In genomic region chr4:82480635-82481034, GRCm38 (mm10) we compare ENCODE assay signal across 25 mouse cellular contexts.
A peak's percentile ranks its signal among the peaks of the same experiment; 100 is the strongest.
DNase-seq lines count a peak whose midpoint lies in the region; ATAC-seq and TF ChIP-seq lines count a peak whose summit lies in the region.
"Had no signal": no experiment of that assay in that cellular context is flagged by ENCODE, and none has a peak within 500 bp of the region (broad histone marks: within the 10 kb centered on the region; RNA-seq: fewer than 3 reads in every experiment).

No protein-coding gene starts in this region.

- H3K27ac ChIP-seq in forebrain, embryonic 12.5 days: no peak overlapping the region
- no peak overlapping the region for H3K27ac ChIP-seq in forebrain, embryonic 10.5 days
- peak overlapping the region; percentile 51 for H3K27ac ChIP-seq in heart, adult 2 months
- H3K27ac ChIP-seq in hindbrain, embryonic 13.5 days: no peak overlapping the region
- no peak overlapping the region for H3K27ac ChIP-seq in hindbrain, embryonic 14.5 days
- peak overlapping the region; percentile 78 for H3K27ac ChIP-seq in heart, embryonic 16.5 days (ENCODE audit: low read length)
- H3K27ac ChIP-seq: embryonic facial prominence, embryonic 12.5 days; hindbrain, embryonic 15.5 days; kidney, postnatal 0 days; limb, embryonic 15.5 days; liver, embryonic 14.5 days; macrophage had no signal

- peaks cover 11% of the 10 kb centered on the region for H3K79me2 ChIP-seq in heart, adult 2 months (replicated peaks; ENCODE audit: control insufficient read depth, insufficient read depth, low read length)

- H3K4me3 ChIP-seq in forebrain, embryonic 12.5 days (replicated peaks): no peak overlapping the region
- no peak overlapping the region for H3K4me3 ChIP-seq in forebrain, embryonic 10.5 days
- H3K4me3 ChIP-seq in heart, adult 2 months: no peak overlapping the region
- H3K4me3 ChIP-seq in hindbrain, embryonic 13.5 days: no peak overlapping the region
- no peak overlapping the region for H3K4me3 ChIP-seq in hindbrain, embryonic 14.5 days (replicated peaks; ENCODE audit: low read length)
- H3K4me3 ChIP-seq in heart, embryonic 16.5 days (ENCODE audit: low read length): no peak overlapping the region
- H3K4me3 ChIP-seq in lung, adult 2 months (replicated peaks; ENCODE audit: extremely low read depth, low read depth, low read length): no peak overlapping the region
- H3K4me3 ChIP-seq: embryonic facial prominence, embryonic 12.5 days; erythroblast, embryonic 14.5 days; hindbrain, embryonic 15.5 days; limb, embryonic 15.5 days had no signal

- 88% methylated on average over 9 of the region's 9 CpGs for WGBS in forebrain, embryonic 12.5 days
- WGBS in forebrain, embryonic 10.5 days: 81% methylated on average over 9 of the region's 9 CpGs
- 42% methylated on average over 9 of the region's 9 CpGs for WGBS in heart, adult 2 months
- 89% methylated on average over 9 of the region's 9 CpGs for WGBS in hindbrain, embryonic 13.5 days
- 76% methylated on average over 9 of the region's 9 CpGs for WGBS in hindbrain, embryonic 14.5 days
- WGBS in heart, embryonic 16.5 days: 49% methylated on average over 9 of the region's 9 CpGs
- WGBS in lung, adult 2 months: 86% methylated on average over 9 of the region's 9 CpGs

- intact Hi-C loops in heart, adult 2 months (cut with DNase I): no loop called here

- H3K36me3 ChIP-seq in forebrain, embryonic 12.5 days (replicated peaks): peaks cover 5% of the 10 kb centered on the region; the same call in 1 of the 2 replicates
- H3K36me3 ChIP-seq in forebrain, embryonic 10.5 days (replicated peaks): peaks cover 8% of the 10 kb centered on the region
- H3K36me3 ChIP-seq in heart, adult 2 months (ENCODE audit: control insufficient read depth, insufficient read depth, low read length): peaks cover 38% of the 10 kb centered on the region
- no peaks in the 10 kb centered on the region for H3K36me3 ChIP-seq in hindbrain, embryonic 13.5 days
- no peaks in the 10 kb centered on the region for H3K36me3 ChIP-seq in hindbrain, embryonic 14.5 days (replicated peaks; ENCODE audit: control insufficient read depth, insufficient read depth)
- H3K36me3 ChIP-seq in heart, embryonic 16.5 days (ENCODE audit: control insufficient read depth, insufficient read depth): no peaks in the 10 kb centered on the region; the same call in 1 of the 2 replicates
- H3K36me3 ChIP-seq: embryonic facial prominence, embryonic 12.5 days; hindbrain, embryonic 15.5 days had no signal

- no peak for TF ChIP-seq EP300 in heart, adult 2 months (IDR thresholded peaks at IDR 0.05; ENCODE audit: insufficient read depth, low read depth, low read length)

- H3K4me1 ChIP-seq in forebrain, embryonic 12.5 days: 0 out of 2 replicates have a peak, but pooled peaks cover 6% of the 10 kb centered on the region
- peaks cover 14% of the 10 kb centered on the region for H3K4me1 ChIP-seq in forebrain, embryonic 10.5 days
- H3K4me1 ChIP-seq in heart, adult 2 months (ENCODE audit: control insufficient read depth, insufficient read depth, low read length): peaks cover 27% of the 10 kb centered on the region
- H3K4me1 ChIP-seq in hindbrain, embryonic 13.5 days (replicated peaks): peaks cover 22% of the 10 kb centered on the region
- H3K4me1 ChIP-seq in hindbrain, embryonic 14.5 days (replicated peaks; ENCODE audit: control insufficient read depth, insufficient read depth, low read length): 0 out of 2 replicates have a peak, but pooled peaks cover 7% of the 10 kb centered on the region
- peaks cover 33% of the 10 kb centered on the region for H3K4me1 ChIP-seq in heart, embryonic 16.5 days (ENCODE audit: control insufficient read depth, insufficient read depth, low read length)
- H3K4me1 ChIP-seq in lung, adult 2 months (ENCODE audit: control insufficient read depth, insufficient read depth, low read length): peaks cover 14% of the 10 kb centered on the region

- no peak for DNase-seq in forebrain, embryonic 10.5 days (ENCODE audit: extremely low spot score, low spot score)
- DNase-seq in heart, adult 2 months: no peak
- DNase-seq in heart, adult 9 months (ENCODE audit: low spot score in 2 of 2): no peak
- no peak for DNase-seq in hindbrain, embryonic 14.5 days (ENCODE audit: low spot score)
- DNase-seq in lung, adult 2 months: no peak
- DNase-seq: adrenal gland, adult 8-10 months; cerebellum, adult 18-20 months; cerebellum, postnatal 14 days; kidney, adult 2 months; left cerebral cortex, postnatal 4 days; right cerebral cortex, adult 18-20 months; right cerebral cortex, postnatal 4 days; thymus, postnatal 14 days had no signal

- no peak overlapping the region for H3K4me2 ChIP-seq in forebrain, embryonic 12.5 days
- H3K4me2 ChIP-seq in hindbrain, embryonic 13.5 days: no peak overlapping the region
- H3K4me2 ChIP-seq in hindbrain, embryonic 14.5 days (replicated peaks): no peak overlapping the region
- peak overlapping the region; percentile 24; the same call in 1 of the 2 replicates for H3K4me2 ChIP-seq in heart, embryonic 16.5 days (ENCODE audit: low read depth, low read length)
- H3K4me2 ChIP-seq: embryonic facial prominence, embryonic 12.5 days; hindbrain, embryonic 15.5 days; limb, embryonic 15.5 days had no signal

- no peak overlapping the region for H3K9ac ChIP-seq in forebrain, embryonic 12.5 days
- no peak overlapping the region for H3K9ac ChIP-seq in heart, adult 2 months (ENCODE audit: low read depth, low read length)
- no peak overlapping the region for H3K9ac ChIP-seq in hindbrain, embryonic 13.5 days
- H3K9ac ChIP-seq in hindbrain, embryonic 14.5 days: no peak overlapping the region
- no peak overlapping the region for H3K9ac ChIP-seq in heart, embryonic 16.5 days (ENCODE audit: low read length)
- H3K9ac ChIP-seq: embryonic facial prominence, embryonic 12.5 days; hindbrain, embryonic 15.5 days; limb, embryonic 15.5 days; liver, embryonic 14.5 days had no signal

- H3K27me3 ChIP-seq in forebrain, embryonic 12.5 days: no peaks in the 10 kb centered on the region
- H3K27me3 ChIP-seq in forebrain, embryonic 10.5 days (ENCODE audit: poor library complexity, severe bottlenecking): no peaks in the 10 kb centered on the region
- H3K27me3 ChIP-seq in heart, adult 2 months (ENCODE audit: control insufficient read depth, insufficient read depth, low read length): no peaks in the 10 kb centered on the region
- no peaks in the 10 kb centered on the region for H3K27me3 ChIP-seq in hindbrain, embryonic 13.5 days
- H3K27me3 ChIP-seq in hindbrain, embryonic 14.5 days (ENCODE audit: control insufficient read depth, insufficient read depth, low read length): no peaks in the 10 kb centered on the region
- H3K27me3 ChIP-seq in heart, embryonic 16.5 days (ENCODE audit: control insufficient read depth, insufficient read depth, low read length): no peaks in the 10 kb centered on the region
- H3K27me3 ChIP-seq: embryonic facial prominence, embryonic 12.5 days; hindbrain, embryonic 15.5 days; limb, embryonic 15.5 days; Patski had no signal

- ATAC-seq in forebrain, embryonic 12.5 days (ENCODE audit: low FRiP score): 0 out of 2 replicates have a peak, but pooled peaks have one; percentile 23
- ATAC-seq in hindbrain, embryonic 13.5 days (ENCODE audit: low FRiP score): peak; percentile 39; the same call in 1 of the 2 replicates
- no peak for ATAC-seq in hindbrain, embryonic 14.5 days (ENCODE audit: low FRiP score)
- peak; percentile 77 for ATAC-seq in heart, embryonic 16.5 days (replicated peaks; ENCODE audit: extremely low read depth, insufficient read depth, low FRiP score)
- ATAC-seq: activated CD4-positive, CD25-positive, alpha-beta regulatory T cell, adult 4 months; Patski had no signal

- no peaks in the 10 kb centered on the region for H3K9me3 ChIP-seq in forebrain, embryonic 12.5 days
- no peaks in the 10 kb centered on the region for H3K9me3 ChIP-seq in forebrain, embryonic 10.5 days
- no peaks in the 10 kb centered on the region for H3K9me3 ChIP-seq in hindbrain, embryonic 13.5 days
- H3K9me3 ChIP-seq in hindbrain, embryonic 14.5 days (ENCODE audit: control insufficient read depth, low read length): no peaks in the 10 kb centered on the region
- no peaks in the 10 kb centered on the region for H3K9me3 ChIP-seq in heart, embryonic 16.5 days (replicated peaks; ENCODE audit: control insufficient read depth, low read length)
- H3K9me3 ChIP-seq: embryonic facial prominence, embryonic 12.5 days; hindbrain, embryonic 15.5 days; limb, embryonic 15.5 days had no signal

- TF ChIP-seq CTCF in heart, adult 2 months (IDR thresholded peaks at IDR 0.05): peak; percentile 51
- no peak for TF ChIP-seq CTCF in lung, adult 2 months (IDR thresholded peaks at IDR 0.05; ENCODE audit: insufficient read depth, low read length)

- TF ChIP-seq POLR2A in heart, adult 2 months (IDR thresholded peaks at IDR 0.05; ENCODE audit: insufficient read depth, low read depth, low read length): no peak
- no peak for TF ChIP-seq POLR2A in lung, adult 2 months (IDR thresholded peaks at IDR 0.05; ENCODE audit: borderline replicate concordance, extremely low read depth, low read depth, low read length)

Comparison
In these comparisons a context has a peak if more than half of its experiments do, and no peak if none do; other contexts are left out.
1. H3K27ac ChIP-seq: peak in heart, adult 2 months (single experiment) and heart, embryonic 16.5 days (single experiment); none in forebrain, embryonic 12.5 days (single experiment), forebrain, embryonic 10.5 days (single experiment), hindbrain, embryonic 13.5 days (single experiment) and hindbrain, embryonic 14.5 days (single experiment).